ENCODE assay signal across 17 mouse cellular contexts in genomic region chr8:126438937-126439336, GRCm38 (mm10). TPM values are rescaled to one million over a fixed set of nuclear protein-coding genes. Genes with fewer than 3 reads are reported as not detected.
DNase-seq lines count a peak whose midpoint lies in the region; ATAC-seq and TF ChIP-seq lines count a peak whose summit lies in the region.
"Had no signal": no experiment of that assay in that cellular context is flagged by ENCODE, and none has a peak within 500 bp of the region (broad histone marks: within the 10 kb centered on the region; RNA-seq: fewer than 3 reads in every experiment).

No protein-coding gene starts in this region.

- WGBS in kidney, postnatal 0 days = 59% methylated on average over 2 of the region's 2 CpGs
- 57% methylated on average over 2 of the region's 2 CpGs for WGBS in midbrain, embryonic 14.5 days
- 67% methylated on average over 2 of the region's 2 CpGs for WGBS in midbrain, embryonic 16.5 days
- 62% methylated on average over 2 of the region's 2 CpGs for WGBS in stomach, postnatal 0 days
- WGBS in heart, embryonic 10.5 days = 60% methylated on average over 2 of the region's 2 CpGs

- H3K4me3 ChIP-seq in kidney, postnatal 0 days (replicated peaks; ENCODE audit: low read depth, low read length) = no peak overlapping the region
- no peak overlapping the region for H3K4me3 ChIP-seq in midbrain, embryonic 14.5 days (replicated peaks; ENCODE audit: low read depth, low read length)
- no peak overlapping the region for H3K4me3 ChIP-seq in midbrain, embryonic 16.5 days (ENCODE audit: low read depth, low read length)
- no peak overlapping the region for H3K4me3 ChIP-seq in stomach, postnatal 0 days (ENCODE audit: low read depth, low read length)
- no peak overlapping the region for H3K4me3 ChIP-seq in heart, embryonic 10.5 days
- H3K4me3 ChIP-seq: embryonic facial prominence, embryonic 15.5 days; heart, embryonic 12.5 days; neural tube, embryonic 13.5 days had no signal

- no peak overlapping the region for H3K9ac ChIP-seq in kidney, postnatal 0 days (ENCODE audit: low read depth, low read length)
- no peak overlapping the region for H3K9ac ChIP-seq in midbrain, embryonic 14.5 days (replicated peaks; ENCODE audit: low read length)
- no peak overlapping the region for H3K9ac ChIP-seq in midbrain, embryonic 16.5 days (ENCODE audit: low read depth, low read length)
- no peak overlapping the region for H3K9ac ChIP-seq in stomach, postnatal 0 days (ENCODE audit: low read length)
- H3K9ac ChIP-seq: embryonic facial prominence, embryonic 15.5 days; heart, embryonic 12.5 days; liver, embryonic 14.5 days; neural tube, embryonic 13.5 days had no signal

- H3K9me3 ChIP-seq in kidney, postnatal 0 days (replicated peaks; ENCODE audit: low read length) = no peaks in the 10 kb centered on the region
- H3K9me3 ChIP-seq in midbrain, embryonic 14.5 days (ENCODE audit: control insufficient read depth, low read length) = no peaks in the 10 kb centered on the region
- H3K9me3 ChIP-seq in midbrain, embryonic 16.5 days (replicated peaks; ENCODE audit: control insufficient read depth, low read length, poor library complexity, severe bottlenecking) = no peaks in the 10 kb centered on the region
- H3K9me3 ChIP-seq in stomach, postnatal 0 days (ENCODE audit: control insufficient read depth, low read length) = no peaks in the 10 kb centered on the region
- H3K9me3 ChIP-seq in heart, embryonic 10.5 days = no peaks in the 10 kb centered on the region
- H3K9me3 ChIP-seq: embryonic facial prominence, embryonic 15.5 days; heart, embryonic 12.5 days; neural tube, embryonic 13.5 days had no signal

- H3K4me1 ChIP-seq in kidney, postnatal 0 days (replicated peaks; ENCODE audit: insufficient read depth, low read length) = no peaks in the 10 kb centered on the region
- H3K4me1 ChIP-seq in midbrain, embryonic 14.5 days (ENCODE audit: control insufficient read depth, insufficient read depth, low read length) = no peaks in the 10 kb centered on the region
- no peaks in the 10 kb centered on the region for H3K4me1 ChIP-seq in midbrain, embryonic 16.5 days (ENCODE audit: control insufficient read depth, insufficient read depth, low read length)
- no peaks in the 10 kb centered on the region for H3K4me1 ChIP-seq in stomach, postnatal 0 days (replicated peaks; ENCODE audit: control insufficient read depth, insufficient read depth)
- H3K4me1 ChIP-seq in heart, embryonic 10.5 days = no peaks in the 10 kb centered on the region
- H3K4me1 ChIP-seq: embryonic facial prominence, embryonic 15.5 days; heart, embryonic 12.5 days; neural tube, embryonic 13.5 days had no signal

- H3K27ac ChIP-seq in kidney, postnatal 0 days = no peak overlapping the region
- H3K27ac ChIP-seq in midbrain, embryonic 14.5 days (replicated peaks; ENCODE audit: low read depth, low read length) = no peak overlapping the region
- H3K27ac ChIP-seq in midbrain, embryonic 16.5 days (ENCODE audit: low read length) = no peak overlapping the region
- no peak overlapping the region for H3K27ac ChIP-seq in stomach, postnatal 0 days (replicated peaks)
- H3K27ac ChIP-seq in heart, embryonic 10.5 days = no peak overlapping the region
- H3K27ac ChIP-seq: embryonic facial prominence, embryonic 15.5 days; liver, embryonic 14.5 days; neural tube, embryonic 13.5 days had no signal

- peaks cover 31% of the 10 kb centered on the region for H3K36me3 ChIP-seq in kidney, postnatal 0 days (ENCODE audit: insufficient read depth, low read length)
- H3K36me3 ChIP-seq in midbrain, embryonic 14.5 days (ENCODE audit: control insufficient read depth, insufficient read depth, low read length) = peaks cover 38% of the 10 kb centered on the region
- H3K36me3 ChIP-seq in midbrain, embryonic 16.5 days (ENCODE audit: control insufficient read depth, insufficient read depth, low read length) = peaks cover 11% of the 10 kb centered on the region
- H3K36me3 ChIP-seq in stomach, postnatal 0 days (ENCODE audit: control insufficient read depth, insufficient read depth, low read length) = peaks cover 13% of the 10 kb centered on the region
- H3K36me3 ChIP-seq in heart, embryonic 10.5 days = peaks cover 57% of the 10 kb centered on the region

- no peak for ATAC-seq in cerebellum, adult (ENCODE audit: insufficient number of reproducible peaks, low FRiP score, low TSS enrichment)
- no peak for ATAC-seq in kidney, postnatal 0 days (replicated peaks; ENCODE audit: low FRiP score, low read depth)
- ATAC-seq in midbrain, embryonic 14.5 days (ENCODE audit: low FRiP score, low TSS enrichment) = no peak
- no peak for ATAC-seq in midbrain, embryonic 16.5 days
- no peak for ATAC-seq in stomach, postnatal 0 days (ENCODE audit: low FRiP score, low TSS enrichment)
- ATAC-seq: forebrain, embryonic 14.5 days; inflammation-experienced regulatory T-cells, adult 6 months had no signal

- TF ChIP-seq EP300 in stomach, postnatal 0 days (optimal IDR thresholded peaks at IDR 0.05) = no peak

- no peak overlapping the region for H3K4me2 ChIP-seq in kidney, postnatal 0 days (ENCODE audit: low read length)
- no peak overlapping the region for H3K4me2 ChIP-seq in midbrain, embryonic 14.5 days (ENCODE audit: low read length)
- no peak overlapping the region for H3K4me2 ChIP-seq in midbrain, embryonic 16.5 days (ENCODE audit: low read length)
- H3K4me2 ChIP-seq in stomach, postnatal 0 days (replicated peaks; ENCODE audit: low read depth) = no peak overlapping the region
- H3K4me2 ChIP-seq: embryonic facial prominence, embryonic 15.5 days; heart, embryonic 12.5 days; neural tube, embryonic 13.5 days had no signal

- peak; percentile 50 for TF ChIP-seq CTCF in kidney, postnatal 0 days (IDR thresholded peaks at IDR 0.05; ENCODE audit: low read depth)
- peak; percentile 44 for TF ChIP-seq CTCF in stomach, postnatal 0 days (IDR thresholded peaks at IDR 0.05; ENCODE audit: low read depth)

- no peaks in the 10 kb centered on the region for H3K27me3 ChIP-seq in kidney, postnatal 0 days (ENCODE audit: insufficient read depth, low read length)
- H3K27me3 ChIP-seq in midbrain, embryonic 14.5 days (ENCODE audit: control insufficient read depth, insufficient read depth, low read length) = no peaks in the 10 kb centered on the region
- no peaks in the 10 kb centered on the region for H3K27me3 ChIP-seq in midbrain, embryonic 16.5 days (ENCODE audit: control insufficient read depth, insufficient read depth, low read depth, low read length)
- H3K27me3 ChIP-seq in stomach, postnatal 0 days (ENCODE audit: control insufficient read depth, insufficient read depth, low read length) = no peaks in the 10 kb centered on the region
- no peaks in the 10 kb centered on the region for H3K27me3 ChIP-seq in heart, embryonic 10.5 days (ENCODE audit: insufficient read depth, poor library complexity, severe bottlenecking)
- H3K27me3 ChIP-seq: embryonic facial prominence, embryonic 15.5 days; heart, embryonic 12.5 days; neural tube, embryonic 13.5 days had no signal

- peak; percentile 30 to 39 for DNase-seq in cerebellum, postnatal 10 days
- no peak for DNase-seq in kidney, postnatal 0 days (ENCODE audit: low spot score)
- no peak for DNase-seq in kidney, adult 8-10 months
- peak; percentile 24 for DNase-seq in midbrain, embryonic 14.5 days
- no peak for DNase-seq in stomach, postnatal 0 days (ENCODE audit: low spot score)
- no peak for DNase-seq in heart, embryonic 10.5 days (ENCODE audit: low spot score)
- DNase-seq: cerebellum, adult 11-12 months; kidney, postnatal 25 days; thymus, adult 2 months had no signal

RNA-seq across cellular contexts. Expression of gene Coa6, which starts 16.6 kb away (rescaled TPM):
- polyA plus RNA-seq in kidney, postnatal 0 days (2015; fragmentation: Nextera tagmentation; extraction: Ambion mirVana) = 92.5 and 102 TPM in 2 replicates
- polyA plus RNA-seq in midbrain, embryonic 14.5 days (2014; fragmentation: Nextera tagmentation; extraction: Ambion mirVana) = 41.4 and 42.8 TPM in 2 replicates
- 40.8 and 41.0 TPM in 2 replicates for polyA plus RNA-seq in midbrain, embryonic 16.5 days (2015; fragmentation: Nextera tagmentation; extraction: Ambion mirVana)
- 55.6 and 58.7 TPM in 2 replicates for polyA plus RNA-seq in stomach, postnatal 0 days (2015; fragmentation: Nextera tagmentation; extraction: Ambion mirVana)
- 47.0 and 52.5 TPM in 2 replicates for polyA plus RNA-seq in heart, embryonic 10.5 days (2016; fragmentation: Nextera tagmentation; extraction: Ambion mirVana)

RNA-seq across cellular contexts. Expression of gene Tarbp1, which starts 35.9 kb away (rescaled TPM):
- polyA plus RNA-seq in kidney, postnatal 0 days (2015; fragmentation: Nextera tagmentation; extraction: Ambion mirVana) = 2.6 and 3.3 TPM in 2 replicates
- polyA plus RNA-seq in midbrain, embryonic 14.5 days (2014; fragmentation: Nextera tagmentation; extraction: Ambion mirVana) = 2.2 and 2.5 TPM in 2 replicates
- polyA plus RNA-seq in midbrain, embryonic 16.5 days (2015; fragmentation: Nextera tagmentation; extraction: Ambion mirVana) = 1.7 and 2.1 TPM in 2 replicates
- polyA plus RNA-seq in stomach, postnatal 0 days (2015; fragmentation: Nextera tagmentation; extraction: Ambion mirVana) = 1.1 and 1.2 TPM in 2 replicates
- polyA plus RNA-seq in heart, embryonic 10.5 days (2016; fragmentation: Nextera tagmentation; extraction: Ambion mirVana) = 1.9 and 2.7 TPM in 2 replicates

Comparison
In these comparisons a context has a peak if more than half of its experiments do, and no peak if none do; other contexts are left out.
1. DNase-seq: peak in cerebellum, postnatal 10 days (2 of 2) and midbrain, embryonic 14.5 days (single experiment); none in kidney, postnatal 0 days (single experiment), kidney, adult 8-10 months (0 of 2), stomach, postnatal 0 days (single experiment) and heart, embryonic 10.5 days (single experiment).